Mouse (Mus musculus) CH12.LX (cell line): Measurements from ENCODE around the gene Iqgap3. TPM values are rescaled to one million over a fixed set of nuclear protein-coding genes. Genes with fewer than 3 reads are reported as not detected.

ENCODE experiments used
- DNase-seq: peaks from one replicate; pipeline ENCODE4 v3.0.0-alpha.2; 2013; ENCODE audit errors: extremely low read depth
- H3K27ac ChIP-seq: 2 replicates; pipeline ENCODE4 v1.5.1; 2012; ENCODE audit warnings: low read depth, mild to moderate bottlenecking, control low read depth, moderate library complexity; ENCODE audit not compliant: insufficient read depth
- H3K27me3 ChIP-seq: replicated peaks from 2 replicates; pipeline ENCODE3; 2012; ENCODE audit warnings: inconsistent platforms
- H3K36me3 ChIP-seq, 2 experiments: replicated peaks in 1 of 2; 2 replicates each; pipeline versions ENCODE3 to v1.6.1; 2012; ENCODE audit warnings: inconsistent platforms in 1 of 2, low read length in 1 of 2, mild to moderate bottlenecking in 1 of 2, mixed read lengths in 1 of 2, moderate library complexity in 1 of 2; ENCODE audit not compliant: control insufficient read depth in 1 of 2, insufficient read depth in 1 of 2
- H3K4me1 ChIP-seq, 2 experiments: 2 replicates each; pipeline ENCODE4 v1.6.1; 2012; ENCODE audit warnings: inconsistent platforms in 1 of 2, moderate library complexity in 1 of 2; ENCODE audit not compliant: insufficient read depth in 2 of 2, control insufficient read depth in 1 of 2
- H3K4me2 ChIP-seq: 2 replicates; pipeline ENCODE4 v1.6.1; 2012; ENCODE audit warnings: low read depth, mild to moderate bottlenecking, control low read depth; ENCODE audit not compliant: poor library complexity, insufficient read depth, severe bottlenecking
- H3K4me3 ChIP-seq, 3 experiments: fragments of 150-350 bp in 1 of 3; sonication (generic) in 1 of 3; replicated peaks in 1 of 3; 2 replicates each; pipeline versions ENCODE3 to v1.5.1; 2011 to 2012; ENCODE audit warnings: low read depth in 2 of 3, low read length in 2 of 3, mild to moderate bottlenecking in 2 of 3, moderate library complexity in 2 of 3, control low read depth in 1 of 3, improper control_type of control experiment in 1 of 3, inconsistent platforms in 1 of 3, mixed read lengths in 1 of 3; ENCODE audit not compliant: poor library complexity in 1 of 3
- H3K79me2 ChIP-seq: replicated peaks from 2 replicates; pipeline ENCODE4 v1.6.1; 2012; ENCODE audit warnings: mild to moderate bottlenecking, moderate library complexity; ENCODE audit not compliant: control insufficient read depth, poor library complexity, insufficient read depth, severe bottlenecking; ENCODE audit errors: extremely low read depth
- H3K9ac ChIP-seq: 2 replicates; pipeline ENCODE4 v1.6.1; 2012; ENCODE audit warnings: low read depth, mild to moderate bottlenecking, control low read depth, moderate library complexity; ENCODE audit not compliant: insufficient read depth
- H3K9me3 ChIP-seq: replicated peaks from 2 replicates; pipeline ENCODE3; 2012; ENCODE audit warnings: low read length, inconsistent platforms, mixed read lengths
- BHLHE40 ChIP-seq: IDR thresholded peaks from 2 replicates; pipeline ENCODE4 v1.6.1; 2011; ENCODE audit warnings: mild to moderate bottlenecking, low read depth, low read length, improper control_type of control experiment
- CHD1 ChIP-seq: IDR thresholded peaks from 2 replicates; pipeline ENCODE4 v1.6.1; 2012; ENCODE audit warnings: low read depth, low read length, improper control_type of control experiment, inconsistent platforms
- CHD2 ChIP-seq: IDR thresholded peaks from 2 replicates; pipeline ENCODE4 v1.6.1; 2011; ENCODE audit warnings: low read length, improper control_type of control experiment
- E2F4 ChIP-seq: IDR thresholded peaks from 2 replicates; pipeline ENCODE4 v1.6.1; 2011; ENCODE audit warnings: low read depth, low read length, improper control_type of control experiment; ENCODE audit not compliant: insufficient replicate concordance
- ELF1 ChIP-seq: IDR thresholded peaks from 2 replicates; pipeline ENCODE4 v1.6.1; 2014; ENCODE audit warnings: low read depth, mild to moderate bottlenecking, inconsistent platforms, low read length, improper control_type of control experiment
- EP300 ChIP-seq: IDR thresholded peaks from 2 replicates; pipeline ENCODE4 v1.6.1; 2011; ENCODE audit warnings: low read length, improper control_type of control experiment
- GABPA ChIP-seq: IDR thresholded peaks from 2 replicates; pipeline ENCODE4 v1.6.1; 2012; ENCODE audit warnings: low read depth, low read length, improper control_type of control experiment, inconsistent platforms; ENCODE audit not compliant: insufficient replicate concordance
- IRF4 ChIP-seq: IDR thresholded peaks from 2 replicates; pipeline ENCODE4 v1.6.1; 2014; ENCODE audit warnings: low read depth, mild to moderate bottlenecking, inconsistent platforms, low read length, improper control_type of control experiment
- JUND ChIP-seq: conservative IDR thresholded peaks from 2 replicates; pipeline ENCODE4 v1.6.1; 2011; ENCODE audit warnings: low read depth, low read length, improper control_type of control experiment
- MAZ ChIP-seq: IDR thresholded peaks from 2 replicates; pipeline ENCODE4 v1.6.1; 2012; ENCODE audit warnings: low read depth, mild to moderate bottlenecking, inconsistent platforms, low read length, improper control_type of control experiment, moderate library complexity
- MEF2A ChIP-seq: IDR thresholded peaks from 2 replicates; pipeline ENCODE4 v1.6.1; 2014; ENCODE audit warnings: low read depth, mild to moderate bottlenecking, inconsistent platforms, low read length, improper control_type of control experiment, borderline replicate concordance
- POLR2A ChIP-seq: IDR thresholded peaks from 2 replicates; pipeline ENCODE4 v1.6.1; 2011; ENCODE audit warnings: low read depth, mild to moderate bottlenecking, improper control_type of control experiment, low read length
- RAD21 ChIP-seq: IDR thresholded peaks from 2 replicates; pipeline ENCODE4 v1.6.1; 2011; ENCODE audit warnings: low read depth, mild to moderate bottlenecking, low read length, improper control_type of control experiment, moderate library complexity
- RCOR1 ChIP-seq: conservative IDR thresholded peaks from 2 replicates; pipeline ENCODE4 v1.6.1; 2012; ENCODE audit warnings: low read depth, mild to moderate bottlenecking, inconsistent platforms, low read length, improper control_type of control experiment
- SIN3A ChIP-seq: IDR thresholded peaks from 2 replicates; pipeline ENCODE4 v1.6.1; 2012; ENCODE audit warnings: low read length, improper control_type of control experiment, inconsistent platforms
- SMC3 ChIP-seq: IDR thresholded peaks from 2 replicates; pipeline ENCODE4 v1.6.1; 2011; ENCODE audit warnings: low read depth, low read length, improper control_type of control experiment
- USF2 ChIP-seq: conservative IDR thresholded peaks from 2 replicates; pipeline ENCODE4 v1.6.1; 2011; ENCODE audit warnings: low read depth, low read length, improper control_type of control experiment
- ZMIZ1 ChIP-seq: IDR thresholded peaks from 2 replicates; pipeline ENCODE4 v1.6.1; 2012; ENCODE audit warnings: low read depth, mild to moderate bottlenecking, inconsistent platforms, low read length, improper control_type of control experiment
- ZNF384 ChIP-seq: IDR thresholded peaks from 2 replicates; pipeline ENCODE4 v1.6.1; 2012; ENCODE audit warnings: low read depth, low read length, improper control_type of control experiment, inconsistent platforms
- dilution Hi-C: fragments of 300-500 bp; cut with MboI; formaldehyde crosslinking; loops from 2 replicates; pipeline ENCODE4 v1.14.3; 2020; ENCODE audit warnings: low sequenced_read_pairs; ENCODE audit not compliant: extremely low pct_unique_long_range_greater_than_20kb, extremely low pct_ligation_motif_present
- in situ Hi-C: fragments of 300-500 bp; cut with MboI; formaldehyde crosslinking; loops from 3 replicates; pipeline ENCODE4 v1.14.3; 2019; ENCODE audit warnings: low sequenced_read_pairs, low pct_ligation_motif_present, low pct_unique_long_range_greater_than_20kb, mixed read lengths
- polyA plus RNA-seq: library from polyadenylated mRNA; unstranded; fragments of >175 nt; gene quantifications from 2 replicates; pipeline ENCODE4 v1.2.1, GENCODE M21; 2012; ENCODE audit warnings: low read depth; ENCODE audit not compliant: insufficient read length
- total RNA-seq, 2 experiments: library from RNA; depleted of rRNA; stranded (reverse); fragments of 300-350 nt in 1 of 2; fragments of >200 nt in 1 of 2; gene quantifications; 2 replicates each; pipeline ENCODE4 v1.2.3; 2012 to 2014

The Iqgap3 gene
- total and polyA plus RNA-seq, 3 experiments, result 13.0 to 21.9 (median 18.3) TPM

DNA sequence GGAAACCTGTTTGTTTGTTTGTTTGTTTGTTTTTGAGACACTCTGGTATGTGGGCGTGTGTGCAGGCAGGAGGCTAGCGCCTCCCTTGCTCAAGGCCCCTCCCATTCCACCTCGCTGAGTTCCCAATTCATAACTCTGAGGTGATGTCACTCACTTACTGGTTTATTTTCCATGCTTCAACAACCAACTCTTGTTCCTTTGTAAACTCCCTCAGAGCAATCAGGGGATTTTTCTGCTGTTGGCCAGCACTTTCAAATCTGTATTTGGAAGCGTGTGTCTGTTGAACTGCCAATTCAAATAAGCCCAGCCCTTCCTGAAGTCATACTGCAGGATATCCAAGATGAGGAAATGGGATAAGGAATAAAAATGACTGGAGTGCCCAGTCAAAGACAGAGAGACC, 892 bp downstream of the Iqgap3 start (continued):
- TF ChIP-seq CHD2 (peak; percentile 59; the same call in 1 of the 2 replicates), ZMIZ1 (no peak), RCOR1 (0 out of 2 replicates have a peak, but pooled peaks have one; percentile 57), CHD1 (peak; percentile 42; the same call in 1 of the 2 replicates), MEF2A (peak; percentile 74), IRF4 (peak; percentile 77), EP300 (peak; percentile 64), SMC3 (no peak), ZNF384 (no peak), POLR2A (no peak)

DNA sequence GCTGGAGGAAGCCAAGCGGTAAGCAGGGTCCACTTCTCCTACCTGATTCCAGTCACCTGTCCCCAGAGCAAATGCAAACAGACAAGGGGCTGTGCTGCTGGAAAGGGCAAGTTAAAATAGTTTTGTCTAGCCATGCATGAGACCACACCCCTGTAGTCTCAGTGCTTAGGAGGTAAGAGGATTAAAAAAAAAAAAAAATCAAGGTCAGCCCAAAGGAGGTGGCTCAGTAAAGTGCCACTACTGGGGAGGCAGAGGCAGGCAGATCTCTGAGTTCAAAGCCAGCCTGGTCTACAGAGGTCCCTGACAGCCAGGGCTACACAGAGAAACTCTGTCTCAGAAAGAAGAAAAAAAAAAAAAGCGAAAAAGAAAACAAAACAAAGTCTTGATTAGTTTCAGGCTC, 2.2 kb downstream of the Iqgap3 start:
- TF ChIP-seq ZNF384, result peak; percentile 54
- TF ChIP-seq CHD1, result no peak
- in situ Hi-C loops, result loop anchor here (5.0 kb wide), 1 partner anchor 62 kb away; no protein-coding TSS in a partner anchor

DNA sequence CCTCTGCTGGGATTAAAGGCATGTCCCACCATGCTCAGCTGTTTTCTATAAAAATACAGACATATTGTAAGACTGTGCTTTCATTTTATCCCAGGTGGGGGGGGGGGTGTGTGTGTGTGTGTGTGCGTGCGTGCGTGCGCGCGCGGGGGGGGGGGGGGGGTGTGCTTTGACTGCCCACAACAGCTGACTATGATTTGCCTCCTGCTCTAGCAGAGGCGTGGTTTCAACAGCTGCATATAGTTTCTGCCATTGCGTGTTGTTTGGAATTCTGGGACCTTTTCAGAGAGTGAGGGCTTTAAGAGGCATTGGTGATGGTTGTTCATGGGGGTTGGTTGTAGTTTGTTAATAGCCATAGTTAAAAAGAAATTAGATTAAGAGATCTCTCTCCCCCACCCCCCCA, 3.7 kb downstream of the Iqgap3 start:
- DNase-seq, result no peak
- no peaks in the 10 kb centered on the region for H3K79me2 ChIP-seq
- H3K36me3 ChIP-seq, result peaks cover 16 to 48% of the 10 kb centered on the region in 2 experiments
- dilution Hi-C loops, result no loop called here
- no peak overlapping the region for H3K9ac ChIP-seq
- TF ChIP-seq USF2 (no peak), ZMIZ1 (no peak), POLR2A (no peak), ELF1 (no peak), SIN3A (no peak), BHLHE40 (no peak), RAD21 (no peak), E2F4 (no peak), IRF4 (no peak), JUND (no peak), GABPA (no peak), MAZ (no peak)
- H3K27ac ChIP-seq, result no peak overlapping the region
- peaks cover under 1% of the 10 kb centered on the region for H3K27me3 ChIP-seq
- no peak overlapping the region for H3K4me3 ChIP-seq
- in situ Hi-C loops, result loop anchor here (5.0 kb wide), 2 partner anchors 47 to 82 kb away; no protein-coding TSS in a partner anchor
- no peaks in the 10 kb centered on the region for H3K9me3 ChIP-seq
- peaks cover 10 to 40% of the 10 kb centered on the region in 2 experiments for H3K4me1 ChIP-seq
- H3K4me2 ChIP-seq, result no peak overlapping the region

More for the DNA sequence above, 2.2 kb downstream of the Iqgap3 start:
- H3K79me2 ChIP-seq, result no peaks in the 10 kb centered on the region
- no peak overlapping the region for H3K4me2 ChIP-seq
- dilution Hi-C loops, result no loop called here
- peaks cover 10 to 40% of the 10 kb centered on the region in 2 experiments for H3K4me1 ChIP-seq
- peaks cover 6% of the 10 kb centered on the region for H3K27me3 ChIP-seq
- H3K36me3 ChIP-seq, result peaks cover 6 to 33% of the 10 kb centered on the region in 2 experiments
- H3K9me3 ChIP-seq, result no peaks in the 10 kb centered on the region
- no peak overlapping the region for H3K4me3 ChIP-seq
- no peak overlapping the region for H3K27ac ChIP-seq
- peak; percentile 12 for DNase-seq
- H3K9ac ChIP-seq, result no peak overlapping the region
